Mouse (Mus musculus) gastrocnemius, postnatal 25 days (tissue): ENCODE results near the gene Adcy1. TPM values are rescaled to one million over a fixed set of nuclear protein-coding genes. Genes with fewer than 3 reads are reported as not detected.

Experiments used
- DNase-seq: peaks from one replicate; pipeline ENCODE4 v3.0.0; 2022
- total RNA-seq, 2 experiments: library from RNA; stranded (reverse); gene quantifications; 1 replicate in 1 of 2; 2 replicates in 1 of 2; pipeline ENCODE4 v1.2.3; 2021

Gene Adcy1
- total RNA-seq, 2 experiments from 2014 or later = 1.2 to 1.6 TPM

GRCm38 (mm10) chr11:7069762-7070161 lies 6.5 kb downstream of the Adcy1 start:
- no peak for DNase-seq

GRCm38 (mm10) chr11:7071617-7072016 lies 8.3 kb downstream of the Adcy1 start:
- DNase-seq = no peak

GRCm38 (mm10) chr11:7073556-7073955 lies 10.3 kb downstream of the Adcy1 start:
- no peak for DNase-seq

- no peak for DNase-seq
Observed at GRCm38 (mm10) chr11:7076510-7076909, 13.2 kb downstream of the Adcy1 start.

- no peak for DNase-seq
Observed at GRCm38 (mm10) chr11:7081893-7082292, 18.6 kb downstream of the Adcy1 start.

GRCm38 (mm10) chr11:7083911-7084310 lies 20.6 kb downstream of the Adcy1 start:
- DNase-seq = no peak

GRCm38 (mm10) chr11:7085184-7085583 lies 21.9 kb downstream of the Adcy1 start:
- no peak for DNase-seq

- DNase-seq = no peak
Observed at GRCm38 (mm10) chr11:7091120-7091519, 27.8 kb downstream of the Adcy1 start.

GRCm38 (mm10) chr11:7094844-7095243 lies 31.6 kb downstream of the Adcy1 start:
- DNase-seq = no peak

- no peak for DNase-seq
Observed at GRCm38 (mm10) chr11:7101674-7102073, 38.4 kb downstream of the Adcy1 start.

- no peak for DNase-seq
Observed at GRCm38 (mm10) chr11:7102256-7103194, 39.2 kb downstream of the Adcy1 start.

- no peak for DNase-seq
Observed at GRCm38 (mm10) chr11:7105337-7105736, 42.0 kb downstream of the Adcy1 start.

- peak; percentile 12 for DNase-seq
Observed at GRCm38 (mm10) chr11:7109131-7109530, 45.8 kb downstream of the Adcy1 start.

GRCm38 (mm10) chr11:7113046-7113445 lies 49.8 kb downstream of the Adcy1 start:
- no peak for DNase-seq

- DNase-seq = no peak
Observed at GRCm38 (mm10) chr11:7113687-7114086, 50.4 kb downstream of the Adcy1 start.

- no peak for DNase-seq
Observed at GRCm38 (mm10) chr11:7114312-7114711, 51.0 kb downstream of the Adcy1 start.

- DNase-seq = no peak
Observed at GRCm38 (mm10) chr11:7116647-7117046, 53.4 kb downstream of the Adcy1 start.

- no peak for DNase-seq
Observed at GRCm38 (mm10) chr11:7129319-7130051, 66.2 kb downstream of the Adcy1 start.

- no peak for DNase-seq
Observed at GRCm38 (mm10) chr11:7132736-7133387, 69.6 kb downstream of the Adcy1 start.

- DNase-seq = no peak
Observed at GRCm38 (mm10) chr11:7133736-7134135, 70.4 kb downstream of the Adcy1 start.

- DNase-seq = no peak
Observed at GRCm38 (mm10) chr11:7134319-7134718, 71.0 kb downstream of the Adcy1 start.

GRCm38 (mm10) chr11:7135301-7135700 lies 72.0 kb downstream of the Adcy1 start:
- no peak for DNase-seq

GRCm38 (mm10) chr11:7135763-7136162 lies 72.5 kb downstream of the Adcy1 start:
- DNase-seq = peak; percentile 42
